Mouse (Mus musculus) forebrain, embryonic 13.5 days (tissue): Measurements from ENCODE around the gene Pcsk7. TPM values are rescaled to one million over a fixed set of nuclear protein-coding genes. Genes with fewer than 3 reads are reported as not detected.

Experiments used
- ATAC-seq: fragments of 200-750 bp; cut with Nextera tagmentation; 2 replicates; pipeline ENCODE4 v1.8.0; 2017
- H3K27ac ChIP-seq: fragments of 300-500 bp; sonication (generic); 2 replicates; pipeline ENCODE4 v1.5.1; 2015; ENCODE audit warnings: inconsistent platforms, mild to moderate bottlenecking, moderate library complexity
- H3K27me3 ChIP-seq: fragments of 300-500 bp; sonication (generic); 2 replicates; pipeline ENCODE4 v1.6.1; 2015; ENCODE audit warnings: mild to moderate bottlenecking, inconsistent platforms
- H3K36me3 ChIP-seq: fragments of 300-500 bp; sonication (generic); 2 replicates; pipeline ENCODE4 v1.6.1; 2015; ENCODE audit warnings: mild to moderate bottlenecking, inconsistent platforms; ENCODE audit not compliant: poor library complexity, severe bottlenecking
- H3K4me1 ChIP-seq: fragments of 300-500 bp; sonication (generic); 2 replicates; pipeline ENCODE4 v1.6.1; 2015; ENCODE audit warnings: inconsistent platforms
- H3K4me2 ChIP-seq: fragments of 300-500 bp; sonication (generic); 2 replicates; pipeline ENCODE4 v1.6.1; 2015; ENCODE audit warnings: inconsistent platforms, mild to moderate bottlenecking, moderate library complexity
- H3K4me3 ChIP-seq: fragments of 300-500 bp; sonication (generic); 2 replicates; pipeline ENCODE4 v1.5.1; 2015; ENCODE audit warnings: mild to moderate bottlenecking, inconsistent platforms
- H3K9ac ChIP-seq: fragments of 300-500 bp; sonication (generic); 2 replicates; pipeline ENCODE4 v1.6.1; 2015; ENCODE audit warnings: mild to moderate bottlenecking, inconsistent platforms
- H3K9me3 ChIP-seq: fragments of 300-500 bp; sonication (generic); replicated peaks from 2 replicates; pipeline ENCODE4 v1.6.1; 2016; ENCODE audit warnings: inconsistent platforms
- WGBS: fragments of 180-500 bp; shearing (Covaris S2); methylation state at CpG from one replicate; pipeline ENCODE4 v1.1.7; 2015; 5-methylcytosine and 5-hydroxymethylcytosine counted together
- polyA plus RNA-seq: library from polyadenylated mRNA; unstranded; fragments of >200 nt; fragmentation: Nextera tagmentation; extraction: Ambion mirVana; gene quantifications from 2 replicates; pipeline ENCODE4 v1.2.1, GENCODE M21; 2015

Gene Pcsk7
- polyA plus RNA-seq, 1 experiment from 2014 or later, result 20.1 TPM

- Histone ChIP-seq H3K4me3 (no peak overlapping the region), H3K9me3 (no peaks in the 10 kb centered on the region), H3K4me2 (no peak overlapping the region), H3K27ac (no peak overlapping the region), H3K9ac (no peak overlapping the region), H3K27me3 (no peaks in the 10 kb centered on the region), H3K4me1 (no peaks in the 10 kb centered on the region), H3K36me3 (peaks cover 92% of the 10 kb centered on the region)
- 82% methylated on average over 5 of the region's 5 CpGs for WGBS
- ATAC-seq, result no peak
Observed at GRCm38 (mm10) chr9:45917041-45917934, 11.0 kb downstream of the Pcsk7 start.

GRCm38 (mm10) chr9:45919895-45920294 is 13.6 kb downstream of the Pcsk7 start:
- WGBS, result 71% methylated on average over 1 of the region's 1 CpGs
- Histone ChIP-seq H3K9ac (no peak overlapping the region), H3K36me3 (peaks cover 83% of the 10 kb centered on the region), H3K9me3 (no peaks in the 10 kb centered on the region), H3K27me3 (no peaks in the 10 kb centered on the region), H3K4me2 (no peak overlapping the region), H3K4me3 (no peak overlapping the region), H3K4me1 (no peaks in the 10 kb centered on the region), H3K27ac (no peak overlapping the region)
- ATAC-seq, result no peak

- Histone ChIP-seq H3K4me3 (no peak overlapping the region), H3K4me1 (peaks cover 5% of the 10 kb centered on the region; the same call in 1 of the 2 replicates), H3K27me3 (no peaks in the 10 kb centered on the region), H3K27ac (no peak overlapping the region), H3K9me3 (no peaks in the 10 kb centered on the region), H3K9ac (no peak overlapping the region), H3K4me2 (no peak overlapping the region), H3K36me3 (peaks cover 61% of the 10 kb centered on the region)
- WGBS, result 88% methylated on average over 5 of the region's 5 CpGs
- ATAC-seq, result no peak
Observed at GRCm38 (mm10) chr9:45929285-45929684, 23.0 kb downstream of the Pcsk7 start.

GRCm38 (mm10) chr9:45931958-45932357 is 25.7 kb downstream of the Pcsk7 start:
- WGBS, result 62% methylated on average over 1 of the region's 1 CpGs
- no peak for ATAC-seq
- peaks cover 46% of the 10 kb centered on the region for H3K36me3 ChIP-seq

GRCm38 (mm10) chr9:45932571-45933415 is 26.5 kb downstream of the Pcsk7 start:
- Histone ChIP-seq H3K4me3 (no peak overlapping the region), H3K27ac (no peak overlapping the region), H3K4me2 (no peak overlapping the region), H3K9me3 (no peaks in the 10 kb centered on the region), H3K27me3 (peaks cover 4% of the 10 kb centered on the region; the same call in 1 of the 2 replicates), H3K4me1 (peaks cover 14% of the 10 kb centered on the region; the same call in 1 of the 2 replicates), H3K9ac (no peak overlapping the region), H3K36me3 (peaks cover 38% of the 10 kb centered on the region)
- WGBS, result 85% methylated on average over 11 of the region's 11 CpGs
- no peak for ATAC-seq

More at GRCm38 (mm10) chr9:45931958-45932357, 25.7 kb downstream of the Pcsk7 start:
- no peak overlapping the region for H3K9ac ChIP-seq
- H3K4me1 ChIP-seq, result peaks cover 14% of the 10 kb centered on the region; the same call in 1 of the 2 replicates
- no peak overlapping the region for H3K4me3 ChIP-seq
- no peak overlapping the region for H3K27ac ChIP-seq
- peaks cover 4% of the 10 kb centered on the region; the same call in 1 of the 2 replicates for H3K27me3 ChIP-seq
- no peak overlapping the region for H3K4me2 ChIP-seq
- H3K9me3 ChIP-seq, result no peaks in the 10 kb centered on the region

GRCm38 (mm10) chr9:45935628-45936210 is 29.4 kb downstream of the Pcsk7 start, which contains the start of gene Tagln:
TSS of gene Tagln (minus strand) at chr9:45936058.
- 9% methylated on average over 21 of the region's 21 CpGs for WGBS

GRCm38 (mm10) chr9:45936883-45937282 is 30.6 kb downstream of the Pcsk7 start:
- peak; percentile 41; the same call in 1 of the 2 replicates for ATAC-seq
- no peak overlapping the region for H3K4me2 ChIP-seq
- 31% methylated on average over 3 of the region's 3 CpGs for WGBS
- H3K36me3 ChIP-seq, result peaks cover 34% of the 10 kb centered on the region
- no peak overlapping the region for H3K4me3 ChIP-seq
- H3K9me3 ChIP-seq, result no peaks in the 10 kb centered on the region
- H3K4me1 ChIP-seq, result peaks cover 14% of the 10 kb centered on the region; the same call in 1 of the 2 replicates
- H3K9ac ChIP-seq, result no peak overlapping the region
- no peak overlapping the region for H3K27ac ChIP-seq
- H3K27me3 ChIP-seq, result peaks cover 4% of the 10 kb centered on the region; the same call in 1 of the 2 replicates

More at GRCm38 (mm10) chr9:45935628-45936210, 29.4 kb downstream of the Pcsk7 start, which contains the start of gene Tagln:
- H3K4me1 ChIP-seq, result peaks cover 14% of the 10 kb centered on the region; the same call in 1 of the 2 replicates
- H3K27ac ChIP-seq, result no peak within 1 kb of the TSS
- H3K4me3 ChIP-seq, result no peak within 1 kb of the TSS
- peak within 1 kb of the TSS; percentile 22; the same call in 1 of the 2 replicates for H3K9ac ChIP-seq
- peaks cover 4% of the 10 kb centered on the region; the same call in 1 of the 2 replicates for H3K27me3 ChIP-seq
- no peaks in the 10 kb centered on the region for H3K9me3 ChIP-seq
- no peak for ATAC-seq
- peak within 1 kb of the TSS; percentile 39 for H3K4me2 ChIP-seq
- H3K36me3 ChIP-seq, result peaks cover 32% of the 10 kb centered on the region

GRCm38 (mm10) chr9:45938088-45938487 is 31.8 kb downstream of the Pcsk7 start:
- Histone ChIP-seq H3K36me3 (peaks cover 46% of the 10 kb centered on the region), H3K4me3 (no peak overlapping the region), H3K9ac (no peak overlapping the region), H3K27ac (no peak overlapping the region), H3K4me2 (no peak overlapping the region), H3K9me3 (no peaks in the 10 kb centered on the region), H3K4me1 (peaks cover 8% of the 10 kb centered on the region; the same call in 1 of the 2 replicates), H3K27me3 (peaks cover 4% of the 10 kb centered on the region; the same call in 1 of the 2 replicates)
- 94% methylated on average over 8 of the region's 8 CpGs for WGBS
- ATAC-seq, result no peak

GRCm38 (mm10) chr9:45938952-45939637 is 32.8 kb downstream of the Pcsk7 start:
- H3K4me1 ChIP-seq, result peaks cover 8% of the 10 kb centered on the region; the same call in 1 of the 2 replicates
- H3K27ac ChIP-seq, result no peak overlapping the region
- H3K36me3 ChIP-seq, result peaks cover 56% of the 10 kb centered on the region
- H3K9me3 ChIP-seq, result no peaks in the 10 kb centered on the region
- no peak overlapping the region for H3K9ac ChIP-seq
- no peak overlapping the region for H3K4me3 ChIP-seq
- H3K4me2 ChIP-seq, result no peak overlapping the region
- 89% methylated on average over 15 of the region's 15 CpGs for WGBS
- ATAC-seq, result no peak
- peaks cover 4% of the 10 kb centered on the region; the same call in 1 of the 2 replicates for H3K27me3 ChIP-seq

- H3K4me3 ChIP-seq, result no peak overlapping the region
- H3K4me1 ChIP-seq, result peaks cover 8% of the 10 kb centered on the region; the same call in 1 of the 2 replicates
- H3K36me3 ChIP-seq, result peaks cover 63% of the 10 kb centered on the region
- H3K27me3 ChIP-seq, result peaks cover 4% of the 10 kb centered on the region; the same call in 1 of the 2 replicates
- no peak for ATAC-seq
- WGBS, result 97% methylated on average over 6 of the region's 6 CpGs
- no peaks in the 10 kb centered on the region for H3K9me3 ChIP-seq
- H3K27ac ChIP-seq, result no peak overlapping the region
- no peak overlapping the region for H3K4me2 ChIP-seq
- no peak overlapping the region for H3K9ac ChIP-seq
Observed at GRCm38 (mm10) chr9:45939794-45940193, 33.5 kb downstream of the Pcsk7 start.
